Mouse (Mus musculus) cerebellum, postnatal 25 days (tissue): ENCODE results near the gene Trim30d.
"Not testable (repeated sequence)": the region's sequence is repeated elsewhere in the genome, so short reads cannot be mapped to it uniquely, and the experiment has no call there.

Source experiments
- DNase-seq, 2 experiments: peaks; one replicate each; pipeline ENCODE4 v3.0.0; 2021; ENCODE audit warnings: mixed read lengths in 2 of 2

Gene Trim30d

DNA sequence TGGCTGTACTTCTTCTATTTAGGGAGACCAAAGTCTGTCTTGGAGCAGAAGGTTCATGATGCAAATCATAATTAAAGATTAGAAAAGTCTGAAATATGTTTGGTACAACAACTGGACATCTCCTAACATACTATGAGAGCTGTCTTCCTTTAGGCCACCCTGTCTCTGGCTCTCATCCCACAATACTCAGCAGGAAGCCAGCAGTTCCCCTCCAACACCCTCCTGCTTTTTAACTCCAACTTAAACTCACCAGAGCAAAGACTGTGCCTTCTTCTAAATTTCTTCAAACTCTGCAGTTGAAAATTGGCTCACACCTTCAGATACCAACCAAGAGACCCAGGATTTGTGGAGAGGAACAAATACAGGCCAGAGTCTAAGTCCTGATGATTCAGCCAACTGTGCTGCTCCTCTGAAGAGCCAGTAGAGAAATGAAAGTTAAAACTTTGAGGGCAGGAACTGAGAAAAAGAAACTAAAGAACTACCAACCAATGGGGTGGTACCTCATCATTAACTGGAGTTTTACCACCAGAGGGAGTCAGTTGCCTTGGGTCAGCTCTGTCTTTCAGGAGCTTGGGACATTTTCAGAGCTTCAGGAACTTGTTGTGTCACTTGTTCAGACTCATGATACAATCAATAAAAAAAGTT lies at the start of gene Trim30d:
Trim30d (minus strand) TSS at position 429 of the 645 bp plus-strand sequence.
- not testable (repeated sequence) for DNase-seq

GRCm38 (mm10) chr7:104552700-104553099 lies 45.1 kb upstream of the Trim30d start:
- DNase-seq = no peak

DNA sequence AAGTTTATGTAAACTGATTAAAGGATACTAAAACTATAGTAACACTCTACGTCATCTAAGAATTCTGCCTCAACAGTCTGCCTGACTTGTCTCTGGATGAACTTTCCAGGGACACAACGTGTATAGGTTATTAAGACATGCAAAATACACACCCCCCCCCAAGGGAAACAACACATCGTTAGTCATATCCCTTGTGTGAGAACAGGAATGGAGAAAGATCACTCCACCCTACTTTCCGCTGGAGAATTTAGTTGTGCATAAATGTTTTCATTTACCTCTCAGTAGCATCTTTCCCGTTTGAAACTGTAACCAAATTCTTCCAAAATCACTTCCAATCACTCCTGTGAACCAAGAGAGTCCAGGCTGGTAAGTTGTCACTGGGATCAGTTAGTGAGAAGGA lies 42.2 kb upstream of the Trim30d start, which contains the start of gene Olfr651:
Olfr651 (plus strand) TSS at position 301 of the 400 bp plus-strand sequence.
- no peak for DNase-seq

GRCm38 (mm10) chr7:104501589-104502371 lies 5.9 kb downstream of the Trim30d start:
- no peak for DNase-seq

DNA sequence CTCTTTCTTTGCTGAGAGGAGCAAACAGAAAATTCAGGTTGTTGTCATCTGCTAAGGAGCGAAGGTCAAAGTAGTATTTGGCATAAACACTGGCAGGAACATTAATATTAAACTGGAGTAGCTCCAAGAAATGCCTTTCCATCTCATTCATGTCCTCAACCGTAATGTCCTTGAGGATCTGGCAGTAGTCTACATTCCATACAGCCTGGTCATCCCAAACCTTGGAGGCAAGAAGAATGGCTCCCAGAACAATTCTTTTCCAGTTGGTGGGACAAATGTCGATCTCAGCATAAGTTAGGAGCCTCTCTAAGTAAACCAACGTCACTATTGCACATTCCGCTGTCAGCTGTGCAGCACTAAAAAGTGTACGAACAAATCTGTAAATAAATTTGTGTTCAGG lies 6.5 kb downstream of the Trim30d start:
- DNase-seq = not testable (repeated sequence)

GRCm38 (mm10) chr7:104499464-104499863 lies 8.2 kb downstream of the Trim30d start:
- DNase-seq = not testable (repeated sequence)

DNA sequence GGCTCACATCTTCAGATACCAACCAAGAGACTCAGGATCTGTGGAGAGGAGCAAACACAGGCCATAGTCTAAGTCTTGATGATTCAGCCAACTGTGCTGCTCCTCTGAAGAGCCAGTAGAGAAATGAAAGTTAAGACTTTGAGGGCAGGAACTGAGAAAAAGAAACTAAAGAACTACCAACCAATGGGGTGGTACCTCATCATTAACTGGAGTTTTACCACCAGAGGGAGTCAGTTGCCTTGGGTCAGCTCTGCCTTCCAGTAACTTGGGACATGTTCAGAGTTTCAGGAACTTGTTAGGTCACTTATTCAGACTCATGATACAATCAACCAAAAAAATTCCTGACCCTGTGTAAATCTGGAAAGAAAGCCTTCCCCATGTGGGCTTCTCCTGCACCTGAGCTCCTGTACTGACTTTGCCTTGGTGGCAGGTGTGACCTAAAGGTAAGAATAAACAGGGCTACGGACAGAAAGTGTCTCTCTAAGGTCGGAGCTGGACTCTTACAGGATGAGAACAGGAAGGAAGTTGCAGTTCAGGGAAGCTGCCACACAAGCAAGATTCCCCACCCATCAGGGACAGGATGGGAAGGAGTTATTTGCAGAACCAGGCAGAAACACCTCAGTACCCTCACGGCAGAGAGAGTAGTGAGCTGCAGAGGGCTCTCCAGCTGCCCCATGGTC lies 42.4 kb downstream of the Trim30d start, which contains the start of gene Trim30a:
Trim30a (minus strand) TSS at position 129 of the 680 bp plus-strand sequence.
- no peak for DNase-seq

DNA sequence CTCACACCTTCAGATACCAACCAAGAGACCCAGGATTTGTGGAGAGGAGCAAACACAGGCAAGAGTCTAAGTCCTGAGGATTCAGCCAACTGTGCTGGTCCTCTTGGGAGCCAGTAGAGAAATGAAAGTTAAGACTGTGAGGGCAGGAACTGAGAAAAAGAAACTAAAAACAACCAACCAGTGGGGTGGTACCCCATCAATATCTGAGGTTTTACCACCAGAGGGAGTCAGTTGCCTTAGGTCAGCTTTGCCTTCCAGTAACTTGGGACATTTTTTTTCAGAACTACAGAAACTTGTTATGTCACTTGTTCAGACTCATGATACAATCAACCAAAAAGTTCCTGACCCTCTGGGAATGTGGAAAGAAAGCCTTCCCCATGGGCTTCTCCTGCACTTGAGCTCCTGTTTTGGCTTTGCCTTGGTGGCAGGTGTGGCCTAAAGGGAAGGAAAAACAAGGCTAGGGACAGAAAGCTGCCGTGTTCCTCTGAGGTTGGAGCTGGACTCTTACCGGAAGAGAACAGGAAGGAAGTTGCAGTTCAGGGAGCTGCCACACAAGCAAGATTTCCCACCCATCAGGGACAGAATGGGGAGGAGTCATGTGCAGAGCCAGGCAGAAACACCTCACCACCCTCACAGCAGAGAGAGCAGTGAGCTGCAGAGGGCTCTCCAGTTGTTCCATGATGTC lies 61.5 kb downstream of the Trim30d start:
- no peak for DNase-seq
